Mouse (Mus musculus): Measurements from ENCODE around the gene Mrpl14. TPM values are rescaled to one million over a fixed set of nuclear protein-coding genes. Genes with fewer than 3 reads are reported as not detected.

The Mrpl14 gene
- 164 and 173 TPM in 2 replicates for polyA plus RNA-seq (2012; rRNA removed)

DNA sequence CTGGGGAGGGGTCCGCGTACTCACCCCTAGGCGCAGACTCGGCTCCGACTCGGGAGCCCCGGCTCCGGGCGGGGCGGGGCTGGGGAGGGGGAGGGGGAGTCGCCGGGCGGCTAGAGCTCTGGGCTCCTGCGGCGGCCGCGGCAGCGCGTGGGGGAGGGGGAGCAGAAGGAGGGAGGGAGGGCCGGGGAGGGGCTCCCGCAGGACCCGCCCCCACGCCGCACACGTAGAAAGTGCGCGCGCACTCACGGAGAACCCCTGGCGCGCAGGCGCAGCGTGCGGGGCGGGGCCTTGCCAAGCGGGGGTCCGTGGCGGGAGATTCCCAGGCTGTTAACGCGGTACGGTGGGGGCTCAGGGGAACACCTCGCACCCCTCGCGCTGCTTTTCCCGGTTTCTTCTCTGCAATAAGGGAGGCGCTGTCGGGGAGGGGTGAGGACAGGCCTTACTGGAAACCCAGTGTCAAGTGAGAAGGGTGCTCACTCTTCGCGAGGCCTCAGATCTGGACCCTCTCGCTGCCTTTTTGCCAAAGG, at the start of gene Mrpl14:
Gene Mrpl14, plus strand, starts transcription at position 230 of the 527 bp plus-strand sequence.
- DNase-seq = peak; percentile 91
- TF ChIP-seq POLR2A (IDR thresholded peaks at IDR 0.05; ENCODE audit: control insufficient read depth, extremely low read depth, insufficient read depth, low read length, poor library complexity) (peak; percentile 62; the same call in 1 of the 2 replicates), CTCF (IDR thresholded peaks at IDR 0.05; ENCODE audit: borderline replicate concordance, control insufficient read depth, extremely low read depth, insufficient read depth, low read length, poor library complexity) (no peak)
- Histone ChIP-seq H3K27ac (ENCODE audit: control insufficient read depth, insufficient read depth, low read length) (peak within 1 kb of the TSS; percentile 58; the same call in 1 of the 2 replicates), H3K4me1 (replicated peaks; ENCODE audit: control insufficient read depth, insufficient read depth, low read length) (peaks cover 16% of the 10 kb centered on the region), H3K36me3 (ENCODE audit: control insufficient read depth, insufficient read depth, low read length) (no peaks in the 10 kb centered on the region), H3K27me3 (ENCODE audit: control insufficient read depth, insufficient read depth, low read length) (no peaks in the 10 kb centered on the region), H3K4me3 (ENCODE audit: control insufficient read depth, insufficient read depth, low read length) (peak within 1 kb of the TSS; percentile 78)
- WGBS = under 1% methylated on average over 41 of the region's 50 CpGs

DNA sequence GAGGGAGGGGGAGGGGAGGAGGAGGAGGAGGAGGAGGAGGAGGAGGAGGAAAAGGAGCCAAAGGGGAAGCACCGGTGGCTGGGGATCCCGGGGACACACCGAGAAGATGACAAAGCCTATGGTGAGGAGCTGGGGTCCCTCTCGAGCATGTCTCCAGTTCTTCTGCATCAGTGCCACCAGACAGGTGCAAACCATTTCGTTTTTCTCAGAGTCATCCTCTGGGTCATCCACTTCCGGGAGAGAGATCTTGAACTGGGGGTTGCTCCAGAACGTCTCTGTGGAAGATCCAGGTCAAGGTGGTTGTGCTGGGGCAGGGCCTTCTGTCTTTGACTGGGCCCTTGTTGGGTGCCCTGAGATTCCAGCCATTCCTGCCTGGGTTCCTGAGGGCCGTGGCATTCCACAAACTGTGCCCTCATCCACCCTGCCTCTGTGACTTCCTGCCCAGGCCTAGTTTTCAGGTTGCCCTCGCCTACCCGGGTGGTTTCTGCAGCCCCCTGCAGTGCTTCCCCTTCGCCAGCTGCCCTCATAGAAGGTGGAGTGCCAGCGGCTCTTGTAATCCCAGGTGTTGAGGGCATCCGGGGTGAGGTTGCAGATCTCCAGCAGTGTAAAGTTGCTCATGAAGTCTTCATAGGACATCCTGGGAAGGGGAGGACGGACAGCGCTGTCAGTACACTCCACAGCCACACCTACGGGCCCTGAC, 47.4 kb upstream of the Mrpl14 start:
- WGBS = 21% methylated on average over 16 of the region's 16 CpGs
- peak; percentile 77 for DNase-seq
- no peaks in the 10 kb centered on the region for H3K27me3 ChIP-seq (ENCODE audit: control insufficient read depth, insufficient read depth, low read length)
- no peak overlapping the region for H3K4me3 ChIP-seq (ENCODE audit: control insufficient read depth, insufficient read depth, low read length)
- H3K4me1 ChIP-seq (replicated peaks; ENCODE audit: control insufficient read depth, insufficient read depth, low read length) = peaks cover 37% of the 10 kb centered on the region
- no peaks in the 10 kb centered on the region for H3K36me3 ChIP-seq (ENCODE audit: control insufficient read depth, insufficient read depth, low read length)
- H3K27ac ChIP-seq (ENCODE audit: control insufficient read depth, insufficient read depth, low read length) = peak overlapping the region; percentile 92
- TF ChIP-seq POLR2A (IDR thresholded peaks at IDR 0.05; ENCODE audit: control insufficient read depth, extremely low read depth, insufficient read depth, low read length, poor library complexity) (no peak), CTCF (IDR thresholded peaks at IDR 0.05; ENCODE audit: borderline replicate concordance, control insufficient read depth, extremely low read depth, insufficient read depth, low read length, poor library complexity) (0 out of 2 replicates have a peak, but pooled peaks have one; percentile 41)

GRCm38 (mm10) chr17:45641981-45642380, 44.1 kb upstream of the Mrpl14 start:
- TF ChIP-seq POLR2A (IDR thresholded peaks at IDR 0.05; ENCODE audit: control insufficient read depth, extremely low read depth, insufficient read depth, low read length, poor library complexity) = no peak
- H3K4me1 ChIP-seq (replicated peaks; ENCODE audit: control insufficient read depth, insufficient read depth, low read length) = peaks cover 24% of the 10 kb centered on the region
- H3K27me3 ChIP-seq (ENCODE audit: control insufficient read depth, insufficient read depth, low read length) = no peaks in the 10 kb centered on the region
- H3K36me3 ChIP-seq (ENCODE audit: control insufficient read depth, insufficient read depth, low read length) = no peaks in the 10 kb centered on the region
- no peak overlapping the region for H3K27ac ChIP-seq (ENCODE audit: control insufficient read depth, insufficient read depth, low read length)
- DNase-seq = no peak
- WGBS = 97% methylated on average over 8 of the region's 8 CpGs
- no peak overlapping the region for H3K4me3 ChIP-seq (ENCODE audit: control insufficient read depth, insufficient read depth, low read length)

DNA sequence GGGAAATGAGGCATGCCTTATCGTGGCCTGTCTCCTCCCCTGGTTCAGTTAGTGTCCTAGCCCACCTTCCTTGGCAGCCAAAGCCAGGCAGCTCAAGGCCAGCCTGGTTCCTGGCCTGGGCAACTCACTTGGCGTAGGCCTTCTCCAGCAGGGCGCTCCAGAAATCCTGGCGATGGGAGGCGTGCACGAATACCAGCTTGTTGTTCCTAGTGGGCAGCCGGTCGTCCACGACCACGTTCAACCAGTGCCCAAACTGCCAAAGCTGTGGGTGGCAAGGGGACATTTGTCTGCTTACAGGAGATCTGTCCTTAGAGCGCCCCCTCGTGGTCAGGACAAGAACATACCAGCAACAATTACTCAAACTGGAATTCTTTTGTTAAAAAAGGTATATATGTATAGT, 43.4 kb upstream of the Mrpl14 start:
- TF ChIP-seq CTCF (IDR thresholded peaks at IDR 0.05; ENCODE audit: borderline replicate concordance, control insufficient read depth, extremely low read depth, insufficient read depth, low read length, poor library complexity) (peak; percentile 70; the same call in 1 of the 2 replicates), POLR2A (IDR thresholded peaks at IDR 0.05; ENCODE audit: control insufficient read depth, extremely low read depth, insufficient read depth, low read length, poor library complexity) (no peak)
- no peak overlapping the region for H3K27ac ChIP-seq (ENCODE audit: control insufficient read depth, insufficient read depth, low read length)
- 28% methylated on average over 12 of the region's 12 CpGs for WGBS
- no peak overlapping the region for H3K4me3 ChIP-seq (ENCODE audit: control insufficient read depth, insufficient read depth, low read length)
- no peaks in the 10 kb centered on the region for H3K36me3 ChIP-seq (ENCODE audit: control insufficient read depth, insufficient read depth, low read length)
- H3K27me3 ChIP-seq (ENCODE audit: control insufficient read depth, insufficient read depth, low read length) = no peaks in the 10 kb centered on the region
- peak; percentile 79 for DNase-seq
- H3K4me1 ChIP-seq (replicated peaks; ENCODE audit: control insufficient read depth, insufficient read depth, low read length) = peaks cover 20% of the 10 kb centered on the region

DNA sequence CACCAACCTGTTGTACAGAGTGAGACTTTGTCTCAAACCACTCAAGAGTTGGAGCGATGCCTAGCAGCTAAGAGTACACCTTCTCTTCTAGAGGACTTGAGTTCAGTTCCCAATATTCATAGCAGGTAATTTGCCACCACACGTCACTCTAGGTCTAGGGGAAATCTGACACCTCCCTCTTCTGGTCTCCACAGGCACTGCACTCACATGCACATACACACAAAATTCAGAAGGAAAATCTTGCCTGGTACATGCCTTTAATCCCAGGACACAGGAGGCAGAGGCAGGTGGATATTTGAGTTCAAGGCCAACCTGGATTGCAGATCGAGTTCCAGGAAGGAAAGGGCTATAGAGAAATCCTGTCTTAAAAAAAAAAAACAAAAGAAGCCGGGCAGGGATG, 41.9 kb upstream of the Mrpl14 start:
- Histone ChIP-seq H3K4me1 (replicated peaks; ENCODE audit: control insufficient read depth, insufficient read depth, low read length) (peaks cover 8% of the 10 kb centered on the region), H3K27me3 (ENCODE audit: control insufficient read depth, insufficient read depth, low read length) (no peaks in the 10 kb centered on the region), H3K27ac (ENCODE audit: control insufficient read depth, insufficient read depth, low read length) (no peak overlapping the region), H3K4me3 (ENCODE audit: control insufficient read depth, insufficient read depth, low read length) (no peak overlapping the region), H3K36me3 (ENCODE audit: control insufficient read depth, insufficient read depth, low read length) (no peaks in the 10 kb centered on the region)
- WGBS = 97% methylated on average over 4 of the region's 4 CpGs
- no peak for DNase-seq
- TF ChIP-seq POLR2A (IDR thresholded peaks at IDR 0.05; ENCODE audit: control insufficient read depth, extremely low read depth, insufficient read depth, low read length, poor library complexity) (no peak), CTCF (IDR thresholded peaks at IDR 0.05; ENCODE audit: borderline replicate concordance, control insufficient read depth, extremely low read depth, insufficient read depth, low read length, poor library complexity) (no peak)

- H3K4me3 ChIP-seq (ENCODE audit: control insufficient read depth, insufficient read depth, low read length) = no peak overlapping the region
- 90% methylated on average over 7 of the region's 7 CpGs for WGBS
- H3K36me3 ChIP-seq (ENCODE audit: control insufficient read depth, insufficient read depth, low read length) = no peaks in the 10 kb centered on the region
- no peaks in the 10 kb centered on the region for H3K27me3 ChIP-seq (ENCODE audit: control insufficient read depth, insufficient read depth, low read length)
- no peak overlapping the region for H3K27ac ChIP-seq (ENCODE audit: control insufficient read depth, insufficient read depth, low read length)
- no peak for TF ChIP-seq CTCF (IDR thresholded peaks at IDR 0.05; ENCODE audit: borderline replicate concordance, control insufficient read depth, extremely low read depth, insufficient read depth, low read length, poor library complexity)
- H3K4me1 ChIP-seq (replicated peaks; ENCODE audit: control insufficient read depth, insufficient read depth, low read length) = no peaks in the 10 kb centered on the region
- DNase-seq = no peak
Observed at GRCm38 (mm10) chr17:45653233-45653632, 32.9 kb upstream of the Mrpl14 start.

Measured in thymus, adult 2 months (tissue).